Mouse (Mus musculus) liver, embryonic 16.5 days (tissue): ENCODE measurements at regions not wholly inside any gene's neighbourhood (a gene's known extent, or its start where the extent isn't known, plus 50 kb on each side); places are given as distances from the start of the nearest gene placed in this dataset.

Experiments
- ATAC-seq: fragments of 200-750 bp; cut with Nextera tagmentation; 2 replicates; pipeline ENCODE4 v1.8.0; 2017; ENCODE audit warnings: low read depth, mild to moderate bottlenecking, moderate number of reproducible peaks, moderate library complexity
- H3K27ac ChIP-seq: fragments of 300-500 bp; sonication (generic); 2 replicates; pipeline ENCODE4 v1.5.1; 2014; ENCODE audit warnings: mild to moderate bottlenecking, low read length
- H3K27me3 ChIP-seq: fragments of 300-500 bp; sonication (generic); 2 replicates; pipeline ENCODE4 v1.6.1; 2014; ENCODE audit warnings: low read depth, low read length, mixed read lengths; ENCODE audit not compliant: control insufficient read depth, insufficient read depth
- H3K36me3 ChIP-seq: fragments of 300-500 bp; sonication (generic); 2 replicates; pipeline ENCODE4 v1.6.1; 2014; ENCODE audit warnings: mild to moderate bottlenecking; ENCODE audit not compliant: control insufficient read depth, insufficient read depth
- H3K4me1 ChIP-seq: fragments of 300-500 bp; sonication (generic); 2 replicates; pipeline ENCODE4 v1.6.1; 2014; ENCODE audit warnings: low read depth, low read length, mixed read lengths; ENCODE audit not compliant: control insufficient read depth
- H3K4me2 ChIP-seq: fragments of 300-500 bp; sonication (generic); 2 replicates; pipeline ENCODE4 v1.6.1; 2014; ENCODE audit warnings: low read depth, low read length, mixed read lengths
- H3K4me3 ChIP-seq: fragments of 300-500 bp; sonication (generic); 2 replicates; pipeline ENCODE4 v1.5.1; 2014; ENCODE audit warnings: low read depth, mild to moderate bottlenecking, low read length
- H3K9ac ChIP-seq: fragments of 300-500 bp; sonication (generic); 2 replicates; pipeline ENCODE4 v1.6.1; 2014; ENCODE audit warnings: low read depth, low read length
- H3K9me3 ChIP-seq: fragments of 300-500 bp; sonication (generic); replicated peaks from 2 replicates; pipeline ENCODE4 v1.6.1; 2016; ENCODE audit warnings: low read length; ENCODE audit not compliant: control insufficient read depth
- WGBS: fragments of 180-500 bp; shearing (Covaris S2); extraction: QIAGEN DNeasy Blood & Tissue Kit; methylation state at CpG from one replicate; pipeline ENCODE4 v1.1.7; 2014; ENCODE audit not compliant: insufficient replicate concordance; 5-methylcytosine and 5-hydroxymethylcytosine counted together

- ATAC-seq, result no peak
- H3K4me3 ChIP-seq, result no peak overlapping the region
- no peak overlapping the region for H3K4me2 ChIP-seq
- H3K27ac ChIP-seq, result no peak overlapping the region
- H3K9ac ChIP-seq, result no peak overlapping the region
- H3K36me3 ChIP-seq, result no peaks in the 10 kb centered on the region
- no peaks in the 10 kb centered on the region for H3K9me3 ChIP-seq
- no peaks in the 10 kb centered on the region for H3K27me3 ChIP-seq
- 48% methylated on average over 3 of the region's 3 CpGs for WGBS
- H3K4me1 ChIP-seq, result no peaks in the 10 kb centered on the region
Observed at GRCm38 (mm10) chr6:147416592-147416991, 59.0 kb upstream of the Ccdc91 start.

- H3K27ac ChIP-seq, result no peak overlapping the region
- H3K4me2 ChIP-seq, result no peak overlapping the region
- no peaks in the 10 kb centered on the region for H3K27me3 ChIP-seq
- 75% methylated on average over 3 of the region's 3 CpGs for WGBS
- ATAC-seq, result no peak
- no peaks in the 10 kb centered on the region for H3K36me3 ChIP-seq
- no peaks in the 10 kb centered on the region for H3K4me1 ChIP-seq
- no peaks in the 10 kb centered on the region for H3K9me3 ChIP-seq
- H3K9ac ChIP-seq, result no peak overlapping the region
- H3K4me3 ChIP-seq, result no peak overlapping the region
Observed at GRCm38 (mm10) chr6:147413713-147414112, 61.9 kb upstream of the Ccdc91 start.

- no peak overlapping the region for H3K4me2 ChIP-seq
- no peak for ATAC-seq
- WGBS, result 69% methylated on average over 6 of the region's 6 CpGs
- no peaks in the 10 kb centered on the region for H3K9me3 ChIP-seq
- H3K27me3 ChIP-seq, result no peaks in the 10 kb centered on the region
- no peak overlapping the region for H3K4me3 ChIP-seq
- no peaks in the 10 kb centered on the region for H3K36me3 ChIP-seq
- H3K9ac ChIP-seq, result no peak overlapping the region
- H3K27ac ChIP-seq, result no peak overlapping the region
- H3K4me1 ChIP-seq, result no peaks in the 10 kb centered on the region
Observed at GRCm38 (mm10) chr6:147397984-147398383, 77.6 kb upstream of the Ccdc91 start.

DNA sequence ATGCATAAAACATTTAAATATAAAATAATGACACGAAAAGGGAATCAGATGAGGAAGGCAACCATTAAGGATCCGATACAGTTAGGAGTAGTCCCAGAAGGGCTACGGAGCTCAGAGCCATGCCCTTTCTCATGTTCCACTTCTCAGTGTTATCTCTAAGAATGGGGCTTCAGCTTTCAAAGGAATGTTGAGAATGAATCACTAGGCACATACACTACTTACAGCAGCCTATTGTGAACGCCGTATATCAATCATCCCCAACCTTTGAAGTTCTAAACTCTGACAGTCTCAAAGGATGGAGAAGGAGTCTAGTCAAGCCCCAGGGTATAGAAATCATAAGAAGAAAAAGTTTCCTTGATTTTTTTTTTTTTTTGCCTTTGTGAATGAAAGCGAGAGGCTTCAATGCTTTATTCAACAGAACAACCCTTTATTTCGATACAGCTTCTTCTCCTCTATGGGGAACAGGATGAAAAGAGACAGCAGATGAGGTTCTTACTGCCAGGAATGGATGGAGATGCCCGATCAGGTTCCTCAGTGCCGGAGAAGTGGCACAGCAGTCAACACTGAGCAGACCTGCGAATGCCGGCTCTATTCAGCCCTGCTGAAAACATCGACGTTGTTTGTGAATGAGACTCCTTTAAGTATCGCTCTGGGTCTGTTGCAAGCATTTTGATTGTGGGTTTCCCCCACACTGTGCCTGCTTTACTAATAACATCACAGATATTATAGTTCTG lies 84.0 kb upstream of the Ccdc91 start:
- no peaks in the 10 kb centered on the region for H3K4me1 ChIP-seq
- no peak overlapping the region for H3K4me2 ChIP-seq
- no peaks in the 10 kb centered on the region for H3K27me3 ChIP-seq
- H3K27ac ChIP-seq, result no peak overlapping the region
- no peaks in the 10 kb centered on the region for H3K9me3 ChIP-seq
- ATAC-seq, result no peak
- H3K36me3 ChIP-seq, result no peaks in the 10 kb centered on the region
- no peak overlapping the region for H3K9ac ChIP-seq
- no peak overlapping the region for H3K4me3 ChIP-seq
- WGBS, result 53% methylated on average over 14 of the region's 14 CpGs

DNA sequence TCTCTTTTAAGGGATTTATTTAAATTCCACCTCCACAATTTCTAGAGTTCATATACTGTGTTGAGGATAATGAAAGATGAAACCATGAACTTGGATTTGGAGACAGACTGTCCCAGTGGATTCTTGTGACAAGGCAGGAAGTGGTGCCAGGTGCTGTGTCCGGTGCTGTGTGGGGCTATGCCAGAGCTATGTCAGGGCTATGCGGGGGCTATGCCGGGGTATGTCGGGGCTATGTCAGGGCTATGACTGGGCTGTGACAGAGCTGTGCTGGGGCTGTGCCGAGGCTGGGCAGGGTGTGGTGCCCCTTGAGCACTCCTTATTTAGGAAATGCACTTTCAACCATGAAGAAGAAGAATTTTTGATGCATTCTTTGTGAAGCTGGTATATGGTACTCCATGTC lies 85.1 kb upstream of the Ccdc91 start:
- Histone ChIP-seq H3K9me3 (no peaks in the 10 kb centered on the region), H3K27ac (no peak overlapping the region), H3K4me2 (no peak overlapping the region), H3K36me3 (no peaks in the 10 kb centered on the region), H3K9ac (no peak overlapping the region), H3K4me1 (no peaks in the 10 kb centered on the region), H3K27me3 (no peaks in the 10 kb centered on the region), H3K4me3 (no peak overlapping the region)
- no peak for ATAC-seq
- WGBS, result 53% methylated on average over 5 of the region's 5 CpGs

GRCm38 (mm10) chr6:147388727-147389126 lies 86.9 kb upstream of the Ccdc91 start:
- WGBS, result 24% methylated on average over 2 of the region's 2 CpGs
- H3K4me3 ChIP-seq, result no peak overlapping the region
- H3K27me3 ChIP-seq, result no peaks in the 10 kb centered on the region
- H3K9me3 ChIP-seq, result no peaks in the 10 kb centered on the region
- ATAC-seq, result no peak
- no peaks in the 10 kb centered on the region for H3K4me1 ChIP-seq
- no peak overlapping the region for H3K27ac ChIP-seq
- no peak overlapping the region for H3K9ac ChIP-seq
- no peaks in the 10 kb centered on the region for H3K36me3 ChIP-seq
- no peak overlapping the region for H3K4me2 ChIP-seq

DNA sequence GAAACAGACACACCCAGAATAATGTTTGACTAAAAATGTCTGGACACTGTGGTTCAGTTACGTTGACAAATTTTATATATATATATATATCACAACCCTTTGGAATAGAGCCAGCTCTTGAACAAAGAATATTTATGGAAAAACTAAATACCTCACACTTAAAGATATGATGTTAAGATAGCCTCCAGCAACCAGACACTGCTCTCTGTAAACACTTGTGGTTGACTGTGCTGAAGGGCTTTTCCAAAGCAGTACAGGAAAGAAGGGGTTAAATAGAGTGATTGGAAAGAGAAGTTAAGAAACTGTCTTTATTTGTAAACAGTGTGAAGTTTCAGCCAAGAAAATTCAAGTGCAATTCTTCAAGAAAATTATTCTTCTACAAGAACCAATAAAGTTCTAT lies 90.0 kb upstream of the Ccdc91 start:
- H3K9ac ChIP-seq, result no peak overlapping the region
- WGBS, result 74% methylated on average over 1 of the region's 1 CpGs
- no peak for ATAC-seq
- H3K27ac ChIP-seq, result no peak overlapping the region
- no peaks in the 10 kb centered on the region for H3K36me3 ChIP-seq
- H3K4me1 ChIP-seq, result no peaks in the 10 kb centered on the region
- no peak overlapping the region for H3K4me3 ChIP-seq
- H3K4me2 ChIP-seq, result no peak overlapping the region
- H3K27me3 ChIP-seq, result no peaks in the 10 kb centered on the region
- H3K9me3 ChIP-seq, result no peaks in the 10 kb centered on the region

DNA sequence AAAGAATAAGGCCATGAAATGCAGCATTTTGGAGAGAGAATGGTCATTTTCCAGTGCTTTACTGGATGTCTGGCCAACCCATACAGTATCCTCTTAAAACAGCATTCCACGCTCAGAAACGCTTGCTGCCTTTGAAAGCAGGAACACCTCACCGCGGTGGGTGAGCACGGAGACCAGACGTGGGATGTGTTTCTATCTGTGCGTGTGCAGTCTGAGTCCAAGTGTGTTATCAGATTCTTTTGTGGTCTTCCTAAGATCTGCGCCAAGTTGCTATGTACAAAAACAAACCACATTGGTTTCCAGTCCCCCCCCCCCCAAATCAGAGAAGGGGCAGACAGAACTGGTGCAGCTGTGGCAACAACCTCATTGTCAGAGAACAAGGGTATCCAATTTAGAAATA lies 95.1 kb upstream of the Ccdc91 start:
- 42% methylated on average over 8 of the region's 8 CpGs for WGBS
- no peaks in the 10 kb centered on the region for H3K4me1 ChIP-seq
- no peaks in the 10 kb centered on the region for H3K9me3 ChIP-seq
- no peak overlapping the region for H3K27ac ChIP-seq
- no peak overlapping the region for H3K4me3 ChIP-seq
- H3K27me3 ChIP-seq, result no peaks in the 10 kb centered on the region
- no peak for ATAC-seq
- H3K36me3 ChIP-seq, result no peaks in the 10 kb centered on the region
- no peak overlapping the region for H3K9ac ChIP-seq
- no peak overlapping the region for H3K4me2 ChIP-seq

GRCm38 (mm10) chr6:147377679-147378078 lies 97.9 kb upstream of the Ccdc91 start:
- no peak overlapping the region for H3K9ac ChIP-seq
- no peak for ATAC-seq
- no peaks in the 10 kb centered on the region for H3K9me3 ChIP-seq
- no peaks in the 10 kb centered on the region for H3K27me3 ChIP-seq
- H3K4me2 ChIP-seq, result no peak overlapping the region
- H3K4me1 ChIP-seq, result no peaks in the 10 kb centered on the region
- WGBS, result 68% methylated on average over 3 of the region's 3 CpGs
- H3K4me3 ChIP-seq, result no peak overlapping the region
- no peak overlapping the region for H3K27ac ChIP-seq
- no peaks in the 10 kb centered on the region for H3K36me3 ChIP-seq
